Mouse (Mus musculus): ENCODE results near the gene Mcm9. TPM values are rescaled to one million over a fixed set of nuclear protein-coding genes. Genes with fewer than 3 reads are reported as not detected.
A peak's percentile ranks its signal among the peaks of the same experiment; 100 is the strongest.
"Not testable (repeated sequence)": the region's sequence is repeated elsewhere in the genome, so short reads cannot be mapped to it uniquely, and the experiment has no call there.

Gene Mcm9
- polyA plus RNA-seq (2016; fragmentation: Nextera tagmentation; extraction: Ambion mirVana), result 13.3 and 13.6 TPM in 2 replicates

DNA sequence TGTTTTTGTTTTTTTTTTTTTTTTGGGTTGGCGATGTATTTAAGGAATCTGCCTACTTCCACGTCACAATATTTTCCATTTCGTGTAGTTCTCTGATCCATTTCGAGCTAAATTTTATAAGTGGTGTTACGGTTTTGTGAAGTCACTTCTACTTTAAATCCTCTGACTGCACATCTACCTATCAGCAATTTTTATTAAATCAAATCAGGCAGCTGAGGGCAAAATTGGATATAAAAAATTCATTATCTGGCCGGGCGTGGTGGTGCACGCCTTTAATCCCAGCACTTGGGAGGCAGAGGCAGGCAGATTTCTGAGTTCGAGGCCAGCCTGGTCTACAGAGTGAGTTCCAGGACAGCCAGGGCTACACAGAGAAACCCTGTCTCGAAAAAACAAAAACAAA is at the start of gene Mcm9:
TSS of gene Mcm9 (minus strand) at position 101 of the 400 bp plus-strand sequence.
- H3K36me3 ChIP-seq; H3K9me3 ChIP-seq (replicated peaks); H3K27me3 ChIP-seq (ENCODE audit: low read depth, poor library complexity, severe bottlenecking); DNase-seq (ENCODE audit: low spot score): not testable (repeated sequence)
- WGBS, result 61% methylated on average over 10 of the region's 10 CpGs
- Histone ChIP-seq H3K27ac (replicated peaks) (peak within 1 kb of the TSS; percentile 97), H3K4me1 (peaks cover 14% of the 10 kb centered on the region), H3K4me3 (peak within 1 kb of the TSS; percentile 78)

GRCm38 (mm10) chr10:53661788-53662187 is 31.5 kb upstream of the Mcm9 start:
- 91% methylated on average over 4 of the region's 4 CpGs for WGBS
- DNase-seq (ENCODE audit: low spot score), result no peak
- H3K27ac ChIP-seq (replicated peaks), result no peak overlapping the region
- H3K9me3 ChIP-seq (replicated peaks), result no peaks in the 10 kb centered on the region
- no peak overlapping the region for H3K4me3 ChIP-seq
- no peaks in the 10 kb centered on the region for H3K4me1 ChIP-seq
- no peaks in the 10 kb centered on the region for H3K27me3 ChIP-seq (ENCODE audit: low read depth, poor library complexity, severe bottlenecking)
- H3K36me3 ChIP-seq, result no peaks in the 10 kb centered on the region

- DNase-seq (ENCODE audit: low spot score); H3K9me3 ChIP-seq (replicated peaks); H3K4me3 ChIP-seq; H3K4me1 ChIP-seq; H3K27ac ChIP-seq (replicated peaks); H3K27me3 ChIP-seq (ENCODE audit: low read depth, poor library complexity, severe bottlenecking); H3K36me3 ChIP-seq: not testable (repeated sequence)
- WGBS, result 89% methylated on average over 5 of the region's 5 CpGs
These were observed 24.0 kb upstream of the Mcm9 start for GRCm38 (mm10) chr10:53654239-53654638.

GRCm38 (mm10) chr10:53650683-53651082 is 20.4 kb upstream of the Mcm9 start:
- Histone ChIP-seq H3K36me3 (peaks cover 3% of the 10 kb centered on the region; the same call in 1 of the 2 replicates), H3K27me3 (ENCODE audit: low read depth, poor library complexity, severe bottlenecking) (no peaks in the 10 kb centered on the region), H3K27ac (replicated peaks) (no peak overlapping the region), H3K4me3 (no peak overlapping the region), H3K4me1 (no peaks in the 10 kb centered on the region), H3K9me3 (replicated peaks) (no peaks in the 10 kb centered on the region)
- no peak for DNase-seq (ENCODE audit: low spot score)
- WGBS, result 87% methylated on average over 2 of the region's 2 CpGs

- Histone ChIP-seq H3K27ac (replicated peaks) (no peak overlapping the region), H3K27me3 (ENCODE audit: low read depth, poor library complexity, severe bottlenecking) (no peaks in the 10 kb centered on the region), H3K36me3 (no peaks in the 10 kb centered on the region), H3K4me1 (no peaks in the 10 kb centered on the region), H3K4me3 (no peak overlapping the region), H3K9me3 (replicated peaks) (no peaks in the 10 kb centered on the region)
- DNase-seq (ENCODE audit: low spot score), result no peak
These were observed 11.3 kb upstream of the Mcm9 start for GRCm38 (mm10) chr10:53641507-53641906.

- Histone ChIP-seq H3K4me3 (no peak overlapping the region), H3K4me1 (no peaks in the 10 kb centered on the region), H3K27ac (replicated peaks) (no peak overlapping the region), H3K9me3 (replicated peaks) (no peaks in the 10 kb centered on the region), H3K36me3 (no peaks in the 10 kb centered on the region), H3K27me3 (ENCODE audit: low read depth, poor library complexity, severe bottlenecking) (no peaks in the 10 kb centered on the region)
- WGBS, result 89% methylated on average over 13 of the region's 13 CpGs
- DNase-seq (ENCODE audit: low spot score), result no peak
These were observed 5.2 kb upstream of the Mcm9 start for GRCm38 (mm10) chr10:53635246-53635971.

DNA sequence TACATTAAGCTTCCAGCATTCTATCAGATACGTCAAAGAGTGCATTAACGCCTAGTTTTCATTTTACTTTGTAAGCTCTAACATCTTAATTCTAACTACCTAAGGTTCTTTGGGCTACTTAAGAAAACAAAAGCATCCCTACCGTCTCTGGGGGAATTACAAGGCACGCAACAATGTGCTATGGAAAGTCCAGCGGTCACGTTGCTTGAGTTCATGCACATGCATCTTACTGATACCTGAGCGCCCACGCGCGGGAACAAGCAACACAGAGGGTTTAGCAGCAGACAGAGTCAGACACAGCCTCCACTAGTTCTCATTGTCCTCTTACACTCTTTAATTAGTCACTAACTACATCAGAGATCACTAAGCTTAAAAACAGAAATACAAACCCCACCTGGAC is 3.9 kb upstream of the Mcm9 start:
- H3K9me3 ChIP-seq (replicated peaks), result no peaks in the 10 kb centered on the region
- no peak for DNase-seq (ENCODE audit: low spot score)
- no peaks in the 10 kb centered on the region for H3K4me1 ChIP-seq
- H3K27me3 ChIP-seq (ENCODE audit: low read depth, poor library complexity, severe bottlenecking), result no peaks in the 10 kb centered on the region
- no peak overlapping the region for H3K4me3 ChIP-seq
- H3K27ac ChIP-seq (replicated peaks), result no peak overlapping the region
- no peaks in the 10 kb centered on the region for H3K36me3 ChIP-seq
- 78% methylated on average over 10 of the region's 10 CpGs for WGBS

DNA sequence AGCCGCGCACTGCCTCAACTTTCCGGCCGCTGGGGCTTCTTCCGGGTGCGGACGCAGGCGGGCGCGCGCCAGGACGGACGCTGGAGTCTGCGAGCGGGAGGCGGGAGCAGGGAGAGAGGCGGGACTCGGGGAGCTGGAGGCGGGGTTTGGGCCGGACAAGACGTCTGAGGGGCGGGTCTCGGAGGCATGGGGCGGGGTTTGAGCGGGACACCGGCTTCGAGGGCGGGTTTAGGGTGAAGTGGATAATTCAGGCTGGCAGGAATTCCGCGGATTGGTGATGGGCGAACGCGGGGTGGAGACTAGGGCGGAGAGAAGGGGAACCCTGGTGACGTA is 355 bp downstream of the Mcm9 start:
- WGBS, result under 1% methylated on average over 35 of the region's 35 CpGs
- Histone ChIP-seq H3K27ac (replicated peaks) (peak overlapping the region; percentile 97), H3K9me3 (replicated peaks) (no peaks in the 10 kb centered on the region), H3K4me1 (peaks cover 14% of the 10 kb centered on the region), H3K36me3 (peaks cover 11% of the 10 kb centered on the region), H3K27me3 (ENCODE audit: low read depth, poor library complexity, severe bottlenecking) (no peaks in the 10 kb centered on the region), H3K4me3 (peak overlapping the region; percentile 78)
- DNase-seq (ENCODE audit: low spot score), result peak; percentile 99

GRCm38 (mm10) chr10:53629247-53629917 is 857 bp downstream of the Mcm9 start:
- H3K4me1 ChIP-seq, result peaks cover 14% of the 10 kb centered on the region
- peak; percentile 88 for DNase-seq (ENCODE audit: low spot score)
- peaks cover 16% of the 10 kb centered on the region for H3K36me3 ChIP-seq
- peak overlapping the region; percentile 97 for H3K27ac ChIP-seq (replicated peaks)
- no peaks in the 10 kb centered on the region for H3K9me3 ChIP-seq (replicated peaks)
- WGBS, result under 1% methylated on average over 67 of the region's 67 CpGs
- H3K27me3 ChIP-seq (ENCODE audit: low read depth, poor library complexity, severe bottlenecking), result no peaks in the 10 kb centered on the region
- peak overlapping the region; percentile 78 for H3K4me3 ChIP-seq

GRCm38 (mm10) chr10:53615850-53616616 is 14.2 kb downstream of the Mcm9 start:
- 90% methylated on average over 8 of the region's 8 CpGs for WGBS
- DNase-seq (ENCODE audit: low spot score), result no peak
- Histone ChIP-seq H3K27ac (replicated peaks) (no peak overlapping the region), H3K36me3 (peaks cover 91% of the 10 kb centered on the region), H3K4me1 (no peaks in the 10 kb centered on the region), H3K9me3 (replicated peaks) (no peaks in the 10 kb centered on the region), H3K4me3 (no peak overlapping the region), H3K27me3 (ENCODE audit: low read depth, poor library complexity, severe bottlenecking) (no peaks in the 10 kb centered on the region)

GRCm38 (mm10) chr10:53613955-53614354 is 16.3 kb downstream of the Mcm9 start:
- H3K27ac ChIP-seq (replicated peaks), result no peak overlapping the region
- no peaks in the 10 kb centered on the region for H3K27me3 ChIP-seq (ENCODE audit: low read depth, poor library complexity, severe bottlenecking)
- DNase-seq (ENCODE audit: low spot score), result no peak
- H3K36me3 ChIP-seq, result peaks cover 90% of the 10 kb centered on the region
- no peaks in the 10 kb centered on the region for H3K9me3 ChIP-seq (replicated peaks)
- no peaks in the 10 kb centered on the region for H3K4me1 ChIP-seq
- H3K4me3 ChIP-seq, result no peak overlapping the region
- 91% methylated on average over 1 of the region's 1 CpGs for WGBS

DNA sequence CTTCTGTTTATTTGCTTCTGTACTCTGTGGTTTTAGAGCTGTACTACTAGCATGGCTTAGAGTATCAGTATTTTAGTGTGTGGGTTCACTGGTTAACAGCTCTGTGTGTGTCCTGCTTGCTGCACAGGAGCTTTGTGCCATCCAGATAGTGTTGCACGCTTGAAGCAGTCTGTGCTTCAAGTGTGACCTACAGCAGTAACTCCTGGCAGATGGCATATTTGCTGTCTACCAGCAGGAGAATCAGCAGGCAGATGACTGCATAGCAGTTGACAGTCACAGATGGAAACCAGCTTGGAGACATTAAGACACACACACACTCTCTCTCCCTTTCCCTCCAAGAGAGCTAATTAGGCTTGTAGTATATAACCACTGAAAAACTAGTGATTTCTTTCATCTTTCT is 18.1 kb downstream of the Mcm9 start:
- Histone ChIP-seq H3K4me1 (no peaks in the 10 kb centered on the region), H3K27me3 (ENCODE audit: low read depth, poor library complexity, severe bottlenecking) (no peaks in the 10 kb centered on the region), H3K4me3 (no peak overlapping the region), H3K27ac (replicated peaks) (no peak overlapping the region), H3K36me3 (peaks cover 98% of the 10 kb centered on the region), H3K9me3 (replicated peaks) (no peaks in the 10 kb centered on the region)
- DNase-seq (ENCODE audit: low spot score), result no peak
- WGBS, result 93% methylated on average over 1 of the region's 1 CpGs

DNA sequence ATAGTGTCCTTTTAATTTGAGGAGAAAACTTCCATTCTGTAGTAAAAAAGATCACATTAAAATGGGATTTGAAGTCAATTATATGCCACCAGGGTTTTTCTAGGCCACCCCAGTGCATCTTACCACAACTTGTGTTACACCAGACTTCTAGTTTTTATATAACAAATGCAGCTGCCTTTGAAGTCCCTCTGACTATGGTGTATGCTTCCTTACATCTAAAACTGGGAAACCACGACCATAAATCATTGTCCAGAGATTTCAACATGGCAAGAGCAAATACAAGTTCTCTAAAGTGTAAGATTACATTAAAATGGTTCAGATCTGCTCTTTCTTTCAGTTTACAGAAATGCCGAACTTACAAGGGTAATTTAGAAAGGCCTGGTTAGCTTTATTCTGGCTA is 22.0 kb downstream of the Mcm9 start:
- DNase-seq (ENCODE audit: low spot score), result no peak
- Histone ChIP-seq H3K4me3 (no peak overlapping the region), H3K9me3 (replicated peaks) (no peaks in the 10 kb centered on the region), H3K36me3 (peaks cover 98% of the 10 kb centered on the region), H3K27ac (replicated peaks) (no peak overlapping the region), H3K27me3 (ENCODE audit: low read depth, poor library complexity, severe bottlenecking) (no peaks in the 10 kb centered on the region), H3K4me1 (no peaks in the 10 kb centered on the region)
- 91% methylated on average over 2 of the region's 2 CpGs for WGBS
